Mouse (Mus musculus): ENCODE results near the gene Exog. TPM values are rescaled to one million over a fixed set of nuclear protein-coding genes. Genes with fewer than 3 reads are reported as not detected.

The Exog gene
- polyA plus RNA-seq, 1 experiment from 2014 or later, result 50.7 TPM

- Histone ChIP-seq H3K4me2 (replicated peaks) (no peak overlapping the region), H3K4me3 (replicated peaks) (no peak overlapping the region), H3K9ac (replicated peaks) (no peak overlapping the region; the same call in 1 of the 2 replicates), H3K27me3 (0 out of 2 replicates have a peak, but pooled peaks cover 2% of the 10 kb centered on the region), H3K36me3 (no peaks in the 10 kb centered on the region), H3K9me3 (no peaks in the 10 kb centered on the region), H3K27ac (no peak overlapping the region), H3K4me1 (replicated peaks) (peaks cover 15% of the 10 kb centered on the region)
- peak; percentile 40 for ATAC-seq
- WGBS, result 68% methylated on average over 9 of the region's 9 CpGs
Measured at GRCm38 (mm10) chr9:119484420-119484819, 39.7 kb downstream of the Exog start.

GRCm38 (mm10) chr9:119484868-119485267, 40.1 kb downstream of the Exog start:
- Histone ChIP-seq H3K36me3 (no peaks in the 10 kb centered on the region), H3K9ac (replicated peaks) (no peak overlapping the region), H3K27me3 (0 out of 2 replicates have a peak, but pooled peaks cover 2% of the 10 kb centered on the region), H3K9me3 (no peaks in the 10 kb centered on the region), H3K4me3 (replicated peaks) (no peak overlapping the region), H3K27ac (no peak overlapping the region), H3K4me2 (replicated peaks) (no peak overlapping the region), H3K4me1 (replicated peaks) (peaks cover 13% of the 10 kb centered on the region)
- WGBS, result 89% methylated on average over 13 of the region's 13 CpGs
- no peak for ATAC-seq

DNA sequence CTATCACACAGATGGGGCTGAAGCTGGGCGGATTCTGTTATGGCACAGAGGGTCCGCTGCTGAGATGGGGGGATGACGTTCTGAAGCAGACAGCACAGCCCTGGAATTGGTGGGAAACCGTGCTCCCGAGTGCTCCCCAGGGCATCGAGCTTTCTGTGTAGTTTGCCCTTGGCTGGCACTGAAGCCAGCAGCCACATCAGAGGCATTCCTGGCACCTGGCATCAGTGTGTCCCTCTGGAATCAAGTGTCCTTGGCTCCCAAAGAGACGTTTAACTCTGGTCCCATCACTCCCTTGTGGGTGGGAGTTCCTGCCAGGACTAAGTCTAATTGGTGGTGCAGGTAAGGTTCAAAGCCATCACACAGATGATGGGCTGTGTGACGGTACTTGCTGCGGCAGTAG, 51.6 kb downstream of the Exog start:
- Histone ChIP-seq H3K4me3 (replicated peaks) (no peak overlapping the region), H3K4me2 (replicated peaks) (no peak overlapping the region), H3K27me3 (0 out of 2 replicates have a peak, but pooled peaks cover 2% of the 10 kb centered on the region), H3K36me3 (no peaks in the 10 kb centered on the region), H3K4me1 (replicated peaks) (no peaks in the 10 kb centered on the region), H3K27ac (no peak overlapping the region), H3K9me3 (no peaks in the 10 kb centered on the region), H3K9ac (replicated peaks) (no peak overlapping the region)
- no peak for ATAC-seq
- WGBS, result 86% methylated on average over 9 of the region's 9 CpGs

DNA sequence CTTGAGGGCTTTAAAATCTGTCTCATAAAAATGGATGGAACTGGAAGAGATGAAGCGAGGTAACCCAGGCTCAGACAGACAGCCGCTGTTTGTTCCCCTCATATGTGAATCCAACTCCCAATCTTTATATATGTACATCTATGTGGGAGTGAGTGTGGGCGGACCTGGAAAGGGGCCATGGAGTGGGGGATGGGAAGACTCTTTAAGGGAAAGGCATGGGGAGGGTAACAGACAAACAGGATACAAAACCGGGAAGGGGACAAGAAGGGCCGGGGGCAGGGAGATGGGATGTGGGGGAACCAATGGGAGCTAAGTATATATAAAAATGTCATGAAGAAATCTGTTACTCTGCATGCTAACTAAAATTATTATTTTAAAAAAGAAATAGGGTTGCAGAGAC, 52.2 kb downstream of the Exog start:
- Histone ChIP-seq H3K27ac (no peak overlapping the region), H3K9me3 (no peaks in the 10 kb centered on the region), H3K4me2 (replicated peaks) (no peak overlapping the region), H3K9ac (replicated peaks) (no peak overlapping the region), H3K4me3 (replicated peaks) (no peak overlapping the region), H3K27me3 (0 out of 2 replicates have a peak, but pooled peaks cover 8% of the 10 kb centered on the region), H3K4me1 (replicated peaks) (no peaks in the 10 kb centered on the region), H3K36me3 (no peaks in the 10 kb centered on the region)
- no peak for ATAC-seq
- WGBS, result 75% methylated on average over 5 of the region's 5 CpGs

- no peaks in the 10 kb centered on the region for H3K4me1 ChIP-seq (replicated peaks)
- no peak overlapping the region for H3K27ac ChIP-seq
- no peak overlapping the region for H3K9ac ChIP-seq (replicated peaks)
- H3K36me3 ChIP-seq, result no peaks in the 10 kb centered on the region
- 89% methylated on average over 15 of the region's 15 CpGs for WGBS
- 0 out of 2 replicates have a peak, but pooled peaks cover 8% of the 10 kb centered on the region for H3K27me3 ChIP-seq
- H3K4me3 ChIP-seq (replicated peaks), result no peak overlapping the region
- H3K4me2 ChIP-seq (replicated peaks), result no peak overlapping the region
- no peak for ATAC-seq
- H3K9me3 ChIP-seq, result no peaks in the 10 kb centered on the region
Measured at GRCm38 (mm10) chr9:119497546-119498246, 53.0 kb downstream of the Exog start.

GRCm38 (mm10) chr9:119498247-119498607, 53.5 kb downstream of the Exog start:
- WGBS, result 85% methylated on average over 9 of the region's 9 CpGs
- Histone ChIP-seq H3K9ac (replicated peaks) (no peak overlapping the region), H3K36me3 (no peaks in the 10 kb centered on the region), H3K9me3 (no peaks in the 10 kb centered on the region), H3K4me2 (replicated peaks) (no peak overlapping the region), H3K4me1 (replicated peaks) (no peaks in the 10 kb centered on the region), H3K27me3 (0 out of 2 replicates have a peak, but pooled peaks cover 8% of the 10 kb centered on the region), H3K4me3 (replicated peaks) (no peak overlapping the region), H3K27ac (no peak overlapping the region)
- ATAC-seq, result no peak

GRCm38 (mm10) chr9:119498885-119499284, 54.1 kb downstream of the Exog start:
- H3K36me3 ChIP-seq, result no peaks in the 10 kb centered on the region
- no peak overlapping the region for H3K4me3 ChIP-seq (replicated peaks)
- 85% methylated on average over 7 of the region's 7 CpGs for WGBS
- no peaks in the 10 kb centered on the region for H3K9me3 ChIP-seq
- ATAC-seq, result no peak
- H3K27ac ChIP-seq, result no peak overlapping the region
- no peak overlapping the region for H3K9ac ChIP-seq (replicated peaks)
- H3K4me2 ChIP-seq (replicated peaks), result no peak overlapping the region
- H3K4me1 ChIP-seq (replicated peaks), result no peaks in the 10 kb centered on the region
- H3K27me3 ChIP-seq, result 0 out of 2 replicates have a peak, but pooled peaks cover 8% of the 10 kb centered on the region

- WGBS, result 95% methylated on average over 9 of the region's 9 CpGs
- no peaks in the 10 kb centered on the region for H3K36me3 ChIP-seq
- ATAC-seq, result no peak
Measured at GRCm38 (mm10) chr9:119503613-119504012, 58.9 kb downstream of the Exog start.

DNA sequence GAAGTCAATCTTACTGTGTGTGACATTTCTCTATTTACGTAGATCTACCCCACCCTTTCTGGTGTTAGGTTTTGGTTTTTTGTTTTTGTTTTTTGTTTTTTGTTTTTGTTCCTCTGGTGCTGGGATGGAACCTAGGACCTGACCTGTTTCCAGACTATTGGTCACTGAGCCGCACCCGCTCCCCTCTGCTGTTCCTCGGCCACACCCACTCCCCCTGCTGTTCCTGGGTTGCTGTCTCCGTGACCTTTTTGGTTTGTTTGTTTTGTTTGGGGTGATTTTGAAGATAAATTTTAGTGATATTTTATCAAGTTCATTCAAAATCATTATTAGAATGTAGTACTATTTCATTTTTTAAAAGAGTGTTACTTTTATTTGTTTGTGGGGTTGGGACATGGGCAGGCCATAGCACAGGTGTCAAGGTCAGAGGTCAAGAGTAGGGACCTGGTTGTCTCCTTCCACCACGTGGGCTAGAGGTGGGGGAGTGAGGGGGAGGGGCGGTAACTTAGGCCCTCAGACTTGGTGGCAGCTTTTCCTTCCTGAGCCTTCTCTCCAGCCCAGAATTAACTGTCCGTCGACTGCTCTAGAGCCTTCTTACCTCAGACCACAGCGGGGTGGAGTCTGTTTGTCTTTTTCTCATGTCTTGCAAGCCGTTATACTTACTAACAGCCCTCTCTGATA, 60.4 kb downstream of the Exog start:
- WGBS, result 72% methylated on average over 11 of the region's 11 CpGs
- Histone ChIP-seq H3K4me3 (replicated peaks) (no peak overlapping the region), H3K9ac (replicated peaks) (no peak overlapping the region), H3K4me2 (replicated peaks) (no peak overlapping the region), H3K27me3 (0 out of 2 replicates have a peak, but pooled peaks cover 8% of the 10 kb centered on the region), H3K9me3 (peaks cover 6% of the 10 kb centered on the region; the same call in 1 of the 2 replicates), H3K4me1 (replicated peaks) (no peaks in the 10 kb centered on the region), H3K27ac (no peak overlapping the region), H3K36me3 (no peaks in the 10 kb centered on the region)
- ATAC-seq, result no peak

More at GRCm38 (mm10) chr9:119503613-119504012, 58.9 kb downstream of the Exog start:
- Histone ChIP-seq H3K4me3 (replicated peaks) (no peak overlapping the region), H3K9me3 (peaks cover 6% of the 10 kb centered on the region; the same call in 1 of the 2 replicates), H3K4me1 (replicated peaks) (no peaks in the 10 kb centered on the region), H3K27ac (no peak overlapping the region), H3K9ac (replicated peaks) (no peak overlapping the region), H3K27me3 (0 out of 2 replicates have a peak, but pooled peaks cover 8% of the 10 kb centered on the region), H3K4me2 (replicated peaks) (no peak overlapping the region)

DNA sequence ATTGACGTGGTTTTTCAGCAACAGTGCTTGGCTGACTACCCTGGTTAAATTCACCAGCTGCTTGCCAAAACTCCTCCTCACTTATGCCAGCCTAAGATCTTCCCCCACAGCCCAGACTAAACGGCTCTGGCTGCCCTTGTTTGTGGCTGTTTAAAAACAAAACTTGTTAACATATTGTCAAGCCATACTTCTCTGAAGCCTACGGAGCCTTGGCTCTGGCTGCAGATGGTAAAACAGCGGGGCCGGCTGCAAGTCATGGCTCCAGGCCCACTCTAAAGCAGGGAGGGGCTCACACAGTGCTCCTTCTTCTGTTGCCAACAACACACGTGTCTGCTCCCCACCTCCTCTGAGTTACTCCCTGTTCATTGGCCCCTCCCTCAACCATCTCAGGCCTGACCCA, 66.2 kb downstream of the Exog start:
- no peak overlapping the region for H3K4me2 ChIP-seq (replicated peaks)
- ATAC-seq, result no peak
- no peak overlapping the region for H3K9ac ChIP-seq (replicated peaks)
- H3K9me3 ChIP-seq, result peaks cover 6% of the 10 kb centered on the region; the same call in 1 of the 2 replicates
- no peak overlapping the region for H3K4me3 ChIP-seq (replicated peaks)
- 70% methylated on average over 6 of the region's 6 CpGs for WGBS
- no peaks in the 10 kb centered on the region for H3K36me3 ChIP-seq
- peaks cover 51% of the 10 kb centered on the region for H3K27me3 ChIP-seq
- no peaks in the 10 kb centered on the region for H3K4me1 ChIP-seq (replicated peaks)
- H3K27ac ChIP-seq, result no peak overlapping the region

- Histone ChIP-seq H3K27me3 (peaks cover 70% of the 10 kb centered on the region), H3K27ac (no peak overlapping the region), H3K9me3 (no peaks in the 10 kb centered on the region), H3K4me2 (replicated peaks) (no peak overlapping the region), H3K4me3 (replicated peaks) (no peak overlapping the region), H3K9ac (replicated peaks) (no peak overlapping the region), H3K4me1 (replicated peaks) (peaks cover 8% of the 10 kb centered on the region), H3K36me3 (no peaks in the 10 kb centered on the region)
- no peak for ATAC-seq
- 90% methylated on average over 9 of the region's 9 CpGs for WGBS
Measured at GRCm38 (mm10) chr9:119512993-119513392, 68.2 kb downstream of the Exog start.

- Histone ChIP-seq H3K27ac (no peak overlapping the region), H3K9me3 (no peaks in the 10 kb centered on the region), H3K4me3 (replicated peaks) (no peak overlapping the region), H3K9ac (replicated peaks) (no peak overlapping the region), H3K36me3 (no peaks in the 10 kb centered on the region), H3K4me1 (replicated peaks) (peaks cover 12% of the 10 kb centered on the region), H3K27me3 (peaks cover 79% of the 10 kb centered on the region), H3K4me2 (replicated peaks) (no peak overlapping the region)
- 88% methylated on average over 8 of the region's 8 CpGs for WGBS
- ATAC-seq, result no peak
Measured at GRCm38 (mm10) chr9:119513816-119514215, 69.1 kb downstream of the Exog start.
